Mouse (Mus musculus): Measurements from ENCODE around the gene Wdr43.

DNA sequence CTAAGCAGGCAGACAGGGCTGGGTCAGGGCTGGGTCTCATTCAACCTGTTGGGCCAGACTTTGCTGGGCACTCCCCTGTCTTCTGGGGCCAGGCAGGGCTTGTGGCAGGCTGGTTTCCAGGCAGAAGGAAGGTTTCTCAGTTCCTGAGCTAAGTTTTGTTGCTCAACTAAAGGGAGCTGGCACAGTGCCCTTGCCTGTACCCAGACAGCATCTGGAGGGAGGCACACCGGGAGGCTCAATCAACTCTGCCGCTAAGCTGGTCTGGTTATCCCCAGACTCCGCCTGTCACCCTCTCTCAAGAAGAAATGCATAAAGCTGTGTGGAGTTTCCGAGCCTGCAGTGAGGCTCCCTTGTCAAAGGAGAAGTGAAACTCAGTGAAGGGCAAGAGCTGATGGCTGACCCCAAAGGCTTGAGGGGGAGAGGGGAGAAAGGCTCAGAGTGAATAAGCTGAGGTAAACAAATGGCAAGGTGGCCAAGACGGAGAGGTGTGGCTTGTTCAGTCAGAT is 68.5 kb downstream of the Wdr43 start:
- TF ChIP-seq CTCF (IDR thresholded peaks at IDR 0.05; ENCODE audit: extremely low read depth, insufficient read length, insufficient replicate concordance, low read depth, low read length) (no peak), POLR2A (IDR thresholded peaks at IDR 0.05; ENCODE audit: low read depth, low read length) (no peak)
